Mouse (Mus musculus): ENCODE results near the gene Adamtsl3. TPM values are rescaled to one million over a fixed set of nuclear protein-coding genes. Genes with fewer than 3 reads are reported as not detected.
A peak's percentile ranks its signal among the peaks of the same experiment; 100 is the strongest.

Gene Adamtsl3
- polyA plus RNA-seq, 1 experiment from 2014 or later, result 2.2 TPM

DNA sequence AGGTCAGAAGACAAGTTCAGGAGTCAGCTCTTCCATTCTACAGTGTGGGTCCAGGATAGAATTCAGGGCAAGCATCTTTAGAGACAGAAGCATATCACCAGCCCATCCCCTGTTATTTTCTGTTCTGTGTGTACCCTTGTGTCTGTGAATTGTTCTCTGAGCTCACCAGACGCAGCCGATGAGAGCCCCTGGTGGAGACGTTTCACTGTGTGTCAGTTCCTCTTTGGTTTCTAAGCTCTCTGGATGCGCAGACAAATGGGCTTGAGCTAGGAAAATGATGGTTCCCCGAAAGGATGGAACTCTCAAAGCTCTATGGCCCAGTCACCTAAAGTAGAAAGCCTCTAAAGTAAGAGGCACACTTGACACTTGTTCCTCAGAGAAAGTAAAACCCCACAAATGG lies 246.3 kb downstream of the Adamtsl3 start:
- no peak overlapping the region for H3K4me2 ChIP-seq (replicated peaks; ENCODE audit: low read depth)
- no peaks in the 10 kb centered on the region for H3K27me3 ChIP-seq (ENCODE audit: control insufficient read depth, insufficient read depth, low read length)
- no peak overlapping the region for H3K27ac ChIP-seq (replicated peaks)
- WGBS, result 72% methylated on average over 5 of the region's 5 CpGs
- ATAC-seq (ENCODE audit: low FRiP score, low TSS enrichment), result no peak
- H3K36me3 ChIP-seq (ENCODE audit: control insufficient read depth, insufficient read depth, low read length), result no peaks in the 10 kb centered on the region
- no peak for TF ChIP-seq CTCF (IDR thresholded peaks at IDR 0.05; ENCODE audit: low read depth)
- no peak for TF ChIP-seq EP300 (optimal IDR thresholded peaks at IDR 0.05)
- H3K4me3 ChIP-seq (ENCODE audit: low read depth, low read length), result no peak overlapping the region
- DNase-seq (ENCODE audit: low spot score), result no peak
- H3K9me3 ChIP-seq (ENCODE audit: control insufficient read depth, low read length), result no peaks in the 10 kb centered on the region
- H3K4me1 ChIP-seq (replicated peaks; ENCODE audit: control insufficient read depth, insufficient read depth), result no peaks in the 10 kb centered on the region
- no peak overlapping the region for H3K9ac ChIP-seq (ENCODE audit: low read length)

- no peak overlapping the region for H3K4me2 ChIP-seq (replicated peaks; ENCODE audit: low read depth)
- H3K4me3 ChIP-seq (ENCODE audit: low read depth, low read length), result no peak overlapping the region
- WGBS, result 87% methylated on average over 4 of the region's 4 CpGs
- no peak overlapping the region for H3K27ac ChIP-seq (replicated peaks)
- ATAC-seq (ENCODE audit: low FRiP score, low TSS enrichment), result no peak
- H3K4me1 ChIP-seq (replicated peaks; ENCODE audit: control insufficient read depth, insufficient read depth), result no peaks in the 10 kb centered on the region
- no peak for TF ChIP-seq EP300 (optimal IDR thresholded peaks at IDR 0.05)
- TF ChIP-seq CTCF (IDR thresholded peaks at IDR 0.05; ENCODE audit: low read depth), result no peak
- no peaks in the 10 kb centered on the region for H3K27me3 ChIP-seq (ENCODE audit: control insufficient read depth, insufficient read depth, low read length)
- no peaks in the 10 kb centered on the region for H3K9me3 ChIP-seq (ENCODE audit: control insufficient read depth, low read length)
- no peaks in the 10 kb centered on the region for H3K36me3 ChIP-seq (ENCODE audit: control insufficient read depth, insufficient read depth, low read length)
- DNase-seq (ENCODE audit: low spot score), result no peak
- no peak overlapping the region for H3K9ac ChIP-seq (ENCODE audit: low read length)
These were observed 247.0 kb downstream of the Adamtsl3 start for GRCm38 (mm10) chr7:82582534-82582933.

GRCm38 (mm10) chr7:82590931-82591330 lies 255.4 kb downstream of the Adamtsl3 start:
- no peak overlapping the region for H3K4me3 ChIP-seq (ENCODE audit: low read depth, low read length)
- 43% methylated on average over 6 of the region's 6 CpGs for WGBS
- no peak overlapping the region for H3K9ac ChIP-seq (ENCODE audit: low read length)
- H3K27ac ChIP-seq (replicated peaks), result no peak overlapping the region
- H3K4me2 ChIP-seq (replicated peaks; ENCODE audit: low read depth), result no peak overlapping the region
- H3K9me3 ChIP-seq (ENCODE audit: control insufficient read depth, low read length), result no peaks in the 10 kb centered on the region
- DNase-seq (ENCODE audit: low spot score) (no peak), ATAC-seq (ENCODE audit: low FRiP score, low TSS enrichment) (no peak)
- H3K27me3 ChIP-seq (ENCODE audit: control insufficient read depth, insufficient read depth, low read length), result no peaks in the 10 kb centered on the region
- no peaks in the 10 kb centered on the region for H3K4me1 ChIP-seq (replicated peaks; ENCODE audit: control insufficient read depth, insufficient read depth)
- no peaks in the 10 kb centered on the region for H3K36me3 ChIP-seq (ENCODE audit: control insufficient read depth, insufficient read depth, low read length)
- TF ChIP-seq EP300 (optimal IDR thresholded peaks at IDR 0.05) (no peak), CTCF (IDR thresholded peaks at IDR 0.05; ENCODE audit: low read depth) (no peak)

DNA sequence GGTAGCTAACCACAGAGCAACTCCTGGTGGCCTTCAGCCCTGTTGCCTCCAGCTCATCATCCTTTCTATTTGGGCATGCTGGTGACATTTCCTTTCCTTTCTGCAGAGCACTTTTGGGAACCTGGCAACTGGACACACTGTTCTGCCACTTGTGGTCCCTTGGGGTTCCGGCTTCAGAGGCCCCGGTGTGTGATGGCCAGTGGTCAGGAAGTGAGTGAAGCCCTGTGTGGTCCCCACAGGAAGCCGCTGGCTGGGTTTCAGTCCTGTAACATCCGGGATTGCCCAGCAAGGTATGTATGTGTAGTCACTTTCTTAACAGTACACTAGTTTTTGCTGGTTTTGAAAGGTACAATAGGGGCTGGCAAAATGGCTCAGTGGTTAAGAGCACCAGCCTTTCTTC lies 266.5 kb downstream of the Adamtsl3 start:
- no peak overlapping the region for H3K4me2 ChIP-seq (replicated peaks; ENCODE audit: low read depth)
- no peaks in the 10 kb centered on the region for H3K27me3 ChIP-seq (ENCODE audit: control insufficient read depth, insufficient read depth, low read length)
- no peaks in the 10 kb centered on the region for H3K9me3 ChIP-seq (ENCODE audit: control insufficient read depth, low read length)
- no peak overlapping the region for H3K9ac ChIP-seq (ENCODE audit: low read length)
- DNase-seq (ENCODE audit: low spot score) (no peak), ATAC-seq (ENCODE audit: low FRiP score, low TSS enrichment) (no peak)
- no peaks in the 10 kb centered on the region for H3K36me3 ChIP-seq (ENCODE audit: control insufficient read depth, insufficient read depth, low read length)
- H3K27ac ChIP-seq (replicated peaks), result no peak overlapping the region
- no peak overlapping the region for H3K4me3 ChIP-seq (ENCODE audit: low read depth, low read length)
- 77% methylated on average over 4 of the region's 4 CpGs for WGBS
- no peaks in the 10 kb centered on the region for H3K4me1 ChIP-seq (replicated peaks; ENCODE audit: control insufficient read depth, insufficient read depth)
- TF ChIP-seq CTCF (IDR thresholded peaks at IDR 0.05; ENCODE audit: low read depth) (no peak), EP300 (optimal IDR thresholded peaks at IDR 0.05) (no peak)

GRCm38 (mm10) chr7:82605425-82605824 lies 269.9 kb downstream of the Adamtsl3 start:
- WGBS, result 52% methylated on average over 6 of the region's 6 CpGs
- H3K4me2 ChIP-seq (replicated peaks; ENCODE audit: low read depth), result no peak overlapping the region
- H3K27ac ChIP-seq (replicated peaks), result no peak overlapping the region
- H3K4me3 ChIP-seq (ENCODE audit: low read depth, low read length), result no peak overlapping the region
- TF ChIP-seq CTCF (IDR thresholded peaks at IDR 0.05; ENCODE audit: low read depth) (no peak), EP300 (optimal IDR thresholded peaks at IDR 0.05) (no peak)
- H3K27me3 ChIP-seq (ENCODE audit: control insufficient read depth, insufficient read depth, low read length), result no peaks in the 10 kb centered on the region
- H3K36me3 ChIP-seq (ENCODE audit: control insufficient read depth, insufficient read depth, low read length), result no peaks in the 10 kb centered on the region
- no peak overlapping the region for H3K9ac ChIP-seq (ENCODE audit: low read length)
- DNase-seq (ENCODE audit: low spot score) (no peak), ATAC-seq (ENCODE audit: low FRiP score, low TSS enrichment) (no peak)
- H3K4me1 ChIP-seq (replicated peaks; ENCODE audit: control insufficient read depth, insufficient read depth), result no peaks in the 10 kb centered on the region
- H3K9me3 ChIP-seq (ENCODE audit: control insufficient read depth, low read length), result no peaks in the 10 kb centered on the region

- Histone ChIP-seq H3K36me3 (ENCODE audit: control insufficient read depth, insufficient read depth, low read length) (no peaks in the 10 kb centered on the region), H3K4me2 (replicated peaks; ENCODE audit: low read depth) (no peak overlapping the region), H3K4me1 (replicated peaks; ENCODE audit: control insufficient read depth, insufficient read depth) (no peaks in the 10 kb centered on the region), H3K9ac (ENCODE audit: low read length) (no peak overlapping the region), H3K9me3 (ENCODE audit: control insufficient read depth, low read length) (no peaks in the 10 kb centered on the region), H3K27me3 (ENCODE audit: control insufficient read depth, insufficient read depth, low read length) (no peaks in the 10 kb centered on the region), H3K4me3 (ENCODE audit: low read depth, low read length) (no peak overlapping the region), H3K27ac (replicated peaks) (no peak overlapping the region)
- TF ChIP-seq CTCF (IDR thresholded peaks at IDR 0.05; ENCODE audit: low read depth) (peak; percentile 67), EP300 (optimal IDR thresholded peaks at IDR 0.05) (no peak)
- ATAC-seq (ENCODE audit: low FRiP score, low TSS enrichment) (no peak), DNase-seq (ENCODE audit: low spot score) (no peak)
- WGBS, result 59% methylated on average over 3 of the region's 3 CpGs
These were observed 274.1 kb downstream of the Adamtsl3 start for GRCm38 (mm10) chr7:82609629-82610028.

Measured in stomach, postnatal 0 days (tissue).